ENCODE assay signal across 8 mouse cellular contexts in genomic region chr9:56864832-56865231, GRCm38 (mm10). TPM values are rescaled to one million over a fixed set of nuclear protein-coding genes. Genes with fewer than 3 reads are reported as not detected.
A peak's percentile ranks its signal among the peaks of the same experiment; 100 is the strongest.
DNase-seq lines count a peak whose midpoint lies in the region; ATAC-seq lines count a peak whose summit lies in the region.

TSS of gene Cspg4 (plus strand) at chr9:56865033.

- no peaks in the 10 kb centered on the region for H3K9me3 ChIP-seq in intestine, embryonic 15.5 days
- H3K9me3 ChIP-seq in limb, embryonic 11.5 days (ENCODE audit: control insufficient read depth, low read length), result no peaks in the 10 kb centered on the region
- no peaks in the 10 kb centered on the region for H3K9me3 ChIP-seq in midbrain, embryonic 15.5 days

- H3K4me1 ChIP-seq in intestine, embryonic 15.5 days (replicated peaks), result peaks cover 65% of the 10 kb centered on the region
- peaks cover 36% of the 10 kb centered on the region for H3K4me1 ChIP-seq in limb, embryonic 11.5 days (ENCODE audit: control insufficient read depth, insufficient read depth, low read length)
- peaks cover 14% of the 10 kb centered on the region for H3K4me1 ChIP-seq in midbrain, embryonic 15.5 days

- ATAC-seq in intestine, embryonic 15.5 days, result peak; percentile 73
- peak; percentile 74; the same call in 1 of the 2 replicates for ATAC-seq in limb, embryonic 11.5 days (ENCODE audit: insufficient number of reproducible peaks, low FRiP score, low TSS enrichment, low read depth)
- no peak for ATAC-seq in midbrain, embryonic 15.5 days (replicated peaks)

- WGBS in intestine, embryonic 15.5 days, result 2% methylated on average over 24 of the region's 24 CpGs
- WGBS in limb, embryonic 11.5 days, result under 1% methylated on average over 24 of the region's 24 CpGs
- WGBS in midbrain, embryonic 15.5 days, result 2% methylated on average over 24 of the region's 24 CpGs

- H3K9ac ChIP-seq in intestine, embryonic 15.5 days, result peak within 1 kb of the TSS; percentile 64
- H3K9ac ChIP-seq in limb, embryonic 11.5 days (ENCODE audit: low read length), result peak within 1 kb of the TSS; percentile 62
- H3K9ac ChIP-seq in midbrain, embryonic 15.5 days, result 0 out of 2 replicates have a peak within 1 kb of the TSS, but pooled peaks have one; percentile 1

- DNase-seq in ovary, adult 18-20 months (ENCODE audit: low spot score), result peak; percentile 57
- no peak for DNase-seq in ovary, postnatal 14 days (ENCODE audit: low spot score)
- no peak for DNase-seq in gonadal fat pad, adult 2 months (ENCODE audit: low read depth)
- DNase-seq in limb, embryonic 11.5 days (ENCODE audit: low spot score), result peak; percentile 74
- no peak for DNase-seq in T-cell, adult 2 months (ENCODE audit: low spot score)
- no peak for DNase-seq in spleen, adult 18-20 months

- H3K36me3 ChIP-seq in intestine, embryonic 15.5 days, result no peaks in the 10 kb centered on the region
- no peaks in the 10 kb centered on the region for H3K36me3 ChIP-seq in limb, embryonic 11.5 days (ENCODE audit: control insufficient read depth, insufficient read depth, low read length)
- H3K36me3 ChIP-seq in midbrain, embryonic 15.5 days (replicated peaks), result no peaks in the 10 kb centered on the region

- H3K27me3 ChIP-seq in intestine, embryonic 15.5 days (replicated peaks), result no peaks in the 10 kb centered on the region
- H3K27me3 ChIP-seq in limb, embryonic 11.5 days (ENCODE audit: control insufficient read depth, insufficient read depth, low read length), result no peaks in the 10 kb centered on the region
- H3K27me3 ChIP-seq in midbrain, embryonic 15.5 days (replicated peaks), result peaks cover 25% of the 10 kb centered on the region

- H3K4me3 ChIP-seq in intestine, embryonic 15.5 days (replicated peaks), result peak within 1 kb of the TSS; percentile 52
- peak within 1 kb of the TSS; percentile 45 for H3K4me3 ChIP-seq in limb, embryonic 11.5 days (ENCODE audit: low read depth, low read length)
- H3K4me3 ChIP-seq in midbrain, embryonic 15.5 days, result peak within 1 kb of the TSS; percentile 15

- H3K4me2 ChIP-seq in intestine, embryonic 15.5 days (replicated peaks), result peak within 1 kb of the TSS; percentile 75
- peak within 1 kb of the TSS; percentile 65 for H3K4me2 ChIP-seq in limb, embryonic 11.5 days (ENCODE audit: low read depth, severe bottlenecking)
- peak within 1 kb of the TSS; percentile 40 for H3K4me2 ChIP-seq in midbrain, embryonic 15.5 days

- peak within 1 kb of the TSS; percentile 81 for H3K27ac ChIP-seq in intestine, embryonic 15.5 days
- H3K27ac ChIP-seq in limb, embryonic 11.5 days (replicated peaks; ENCODE audit: low read depth, low read length), result 0 out of 2 replicates have a peak within 1 kb of the TSS, but pooled peaks have one; percentile 21
- H3K27ac ChIP-seq in midbrain, embryonic 15.5 days, result no peak within 1 kb of the TSS

RNA-seq across cellular contexts. Expression of gene Cspg4, which starts in this region (rescaled TPM):
- 19.1 and 21.0 TPM in 2 replicates for polyA plus RNA-seq in gonadal fat pad, adult 2 months (2012; rRNA removed)
- 19.0 and 20.1 TPM in 2 replicates for polyA plus RNA-seq in intestine, embryonic 15.5 days (2015; fragmentation: Nextera tagmentation; extraction: Ambion mirVana)
- polyA plus RNA-seq in limb, embryonic 11.5 days (2014; fragmentation: Nextera tagmentation; extraction: Ambion mirVana), result 5.4 and 5.5 TPM in 2 replicates
- 7.6 and 8.2 TPM in 2 replicates for polyA plus RNA-seq in midbrain, embryonic 15.5 days (2015; fragmentation: Nextera tagmentation; extraction: Ambion mirVana)

Comparison
In these comparisons a context has a peak if more than half of its experiments do, and no peak if none do; other contexts are left out.
1. DNase-seq: peak in ovary, adult 18-20 months (single experiment) and limb, embryonic 11.5 days (single experiment); none in ovary, postnatal 14 days (single experiment), gonadal fat pad, adult 2 months (single experiment), T-cell, adult 2 months (single experiment) and spleen, adult 18-20 months (0 of 2).
2. H3K9ac ChIP-seq: peak in every context shown above with its lines; median percentile 64 in intestine, embryonic 15.5 days; 62 in limb, embryonic 11.5 days; 1 in midbrain, embryonic 15.5 days.
3. Peak in every context shown above with its lines, with median percentiles within 50 percentile points of each other: H3K4me2 ChIP-seq and H3K4me3 ChIP-seq.